Mouse (Mus musculus) skeletal muscle tissue, adult 2 months (tissue): ENCODE results near the gene 4930412O13Rik.
A peak's percentile ranks its signal among the peaks of the same experiment; 100 is the strongest.

Source experiments
- DNase-seq: peaks from one replicate; pipeline ENCODE4 v3.0.0-alpha.2; 2012; ENCODE audit warnings: low read depth, low spot score

The 4930412O13Rik gene

GRCm38 (mm10) chr2:9881051-9881591, at the start of gene 4930412O13Rik:
Gene 4930412O13Rik (plus strand): TSS chr2:9881252.
- DNase-seq = no peak

DNA sequence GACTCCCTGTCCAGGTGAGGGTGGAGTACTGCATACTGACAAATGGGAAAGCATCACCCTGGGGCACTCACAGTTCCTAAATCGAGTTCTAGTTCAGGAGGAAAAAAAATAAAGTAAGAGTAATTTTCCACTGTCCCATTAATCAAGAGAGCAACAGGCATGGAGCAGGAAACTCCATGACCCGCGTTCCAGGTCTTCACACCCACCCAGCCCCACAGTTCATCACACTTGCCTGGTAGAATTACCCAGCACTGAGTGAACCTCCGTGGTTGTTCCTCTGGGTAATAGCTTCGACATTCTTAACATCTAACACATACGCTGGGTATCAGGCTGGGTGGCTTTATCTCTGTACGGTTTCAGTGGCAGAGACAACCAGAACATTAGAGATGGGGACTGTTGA, 47.3 kb upstream of the 4930412O13Rik start:
- no peak for DNase-seq

DNA sequence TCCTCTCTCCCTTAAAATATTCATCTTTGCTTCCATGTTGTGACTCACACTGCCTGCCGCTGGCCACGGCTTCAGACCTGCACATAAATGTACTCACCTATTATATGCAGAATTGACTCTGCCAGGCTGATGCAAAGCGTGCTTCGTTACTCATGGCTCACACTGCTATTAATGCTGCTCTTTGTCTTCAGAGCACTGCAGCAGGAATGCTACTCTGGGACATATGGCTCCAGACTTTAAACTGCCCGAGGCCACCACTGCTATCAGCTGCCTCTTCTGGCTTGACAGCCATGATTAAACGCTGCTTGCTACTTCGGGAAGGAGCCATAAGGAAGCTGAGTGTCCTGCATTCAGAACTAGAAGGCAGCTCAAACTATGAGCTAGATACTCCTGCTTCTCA, 45.9 kb upstream of the 4930412O13Rik start:
- no peak for DNase-seq

DNA sequence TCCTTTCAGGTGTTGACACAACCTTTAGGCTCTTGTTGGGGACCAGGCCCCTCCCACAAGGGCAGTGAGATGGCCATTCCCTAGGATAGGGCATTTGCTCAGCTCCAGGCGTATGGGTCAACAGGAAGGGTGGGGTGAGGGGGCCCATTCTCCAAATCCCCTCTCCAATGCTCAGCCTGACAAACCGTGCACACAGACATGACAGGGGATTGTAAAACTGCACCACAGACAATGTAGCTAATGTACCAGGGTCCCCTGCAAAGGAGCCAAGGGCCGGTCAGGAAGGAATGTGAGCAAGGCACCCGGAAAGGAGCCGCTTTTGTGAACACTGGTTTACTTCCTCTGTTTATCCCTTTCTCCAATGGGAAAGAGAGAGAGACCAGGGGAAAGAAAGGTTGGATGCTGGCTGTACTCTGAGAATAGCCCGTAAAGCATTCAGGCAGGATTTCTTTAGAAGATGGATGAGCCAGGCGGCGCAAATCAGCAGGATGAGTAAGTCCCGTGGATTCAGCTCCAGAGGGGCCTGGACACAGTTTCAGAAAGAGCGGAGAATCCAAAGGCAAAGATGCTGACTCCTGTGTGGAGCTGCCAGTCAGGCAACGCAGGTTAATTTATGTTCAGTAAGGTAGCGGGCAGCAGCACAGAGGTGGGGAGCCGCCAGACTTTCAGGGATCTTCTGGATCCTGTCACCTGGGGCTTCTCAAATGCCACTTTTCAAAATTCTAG, 28.0 kb upstream of the 4930412O13Rik start:
- DNase-seq = no peak

GRCm38 (mm10) chr2:9855861-9856260, 25.2 kb upstream of the 4930412O13Rik start:
- DNase-seq = no peak

DNA sequence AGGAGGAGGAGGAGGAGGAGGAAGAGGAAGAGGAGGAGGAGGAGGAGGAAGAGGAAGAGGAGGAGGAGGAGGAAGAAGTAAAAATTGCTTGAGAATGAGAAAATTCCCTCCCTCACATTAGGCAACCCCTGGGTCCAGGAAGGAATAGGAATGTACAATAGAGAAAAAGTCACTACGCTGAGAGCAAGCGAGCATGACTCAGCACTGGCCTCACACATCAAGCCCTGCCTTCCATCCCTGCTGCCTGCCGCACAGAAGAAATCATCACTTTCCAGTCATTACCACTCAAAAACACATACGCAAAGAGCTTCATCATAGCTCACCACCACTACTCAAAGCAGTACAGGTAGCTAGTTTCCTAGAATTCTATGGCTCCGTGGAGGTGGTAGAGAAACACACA, 20.4 kb upstream of the 4930412O13Rik start:
- DNase-seq = no peak

DNA sequence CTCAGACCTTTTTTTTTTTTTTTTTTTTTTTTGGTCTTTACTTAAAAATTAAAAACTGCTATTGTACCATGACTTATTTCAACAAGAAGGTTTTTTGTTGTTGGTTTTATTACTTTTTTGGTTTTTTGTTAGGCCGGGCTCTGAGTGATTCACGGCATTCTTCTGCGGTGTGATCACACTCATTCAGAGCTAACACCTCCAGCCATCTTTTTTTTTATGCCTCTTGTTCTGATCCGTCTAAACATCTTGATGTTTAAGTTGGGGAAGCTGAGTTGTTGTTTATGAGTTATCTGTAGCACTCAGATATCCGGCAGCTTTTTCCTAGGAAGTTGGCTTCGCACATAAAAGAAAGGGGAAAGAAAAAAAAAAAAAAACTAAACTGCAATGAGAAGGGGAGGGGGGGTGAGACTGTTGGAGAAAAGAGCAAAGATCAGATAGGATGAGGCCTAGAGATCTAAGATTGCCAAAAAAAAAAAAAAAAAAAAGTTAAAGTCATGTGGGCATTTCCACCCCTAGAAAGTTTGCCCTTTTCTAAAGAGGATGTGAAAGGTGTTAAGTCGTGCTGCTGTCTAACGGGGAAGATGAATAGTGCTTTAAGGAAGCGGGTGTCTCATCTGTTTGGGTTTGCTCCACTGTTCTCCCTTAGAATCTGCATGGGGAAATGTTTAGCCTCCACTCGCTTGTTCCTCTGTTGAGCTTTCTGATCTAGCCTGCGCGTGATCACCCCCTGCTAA, 13.8 kb upstream of the 4930412O13Rik start:
- no peak for DNase-seq

DNA sequence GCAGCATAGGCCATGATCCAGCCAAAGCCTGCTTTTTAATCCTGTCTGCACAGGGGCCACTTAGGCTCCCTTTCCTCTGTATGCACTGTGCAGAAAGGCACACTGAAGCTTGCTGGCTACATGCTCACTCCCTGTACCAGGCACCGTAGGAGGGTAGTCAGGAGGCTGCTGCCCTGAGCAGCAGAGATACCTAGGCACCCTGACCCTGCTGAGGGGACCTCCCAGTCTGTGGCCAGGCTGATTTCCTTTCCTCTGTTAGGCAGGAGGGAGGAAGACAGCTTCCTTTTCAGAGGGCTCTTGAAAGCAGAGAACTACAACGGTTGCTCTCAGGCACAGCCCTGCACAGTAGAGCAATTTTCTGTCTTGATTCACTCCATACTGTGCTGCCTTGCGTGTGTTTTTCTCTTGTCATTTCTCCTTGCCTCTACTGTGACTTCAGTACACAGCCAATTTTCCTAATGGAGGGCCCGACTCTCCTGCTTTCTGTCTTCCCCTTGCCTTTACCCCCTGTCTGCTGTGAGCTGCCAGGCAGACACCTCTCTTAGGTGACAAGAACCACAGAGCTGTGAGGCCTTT, 9.8 kb upstream of the 4930412O13Rik start:
- no peak for DNase-seq

DNA sequence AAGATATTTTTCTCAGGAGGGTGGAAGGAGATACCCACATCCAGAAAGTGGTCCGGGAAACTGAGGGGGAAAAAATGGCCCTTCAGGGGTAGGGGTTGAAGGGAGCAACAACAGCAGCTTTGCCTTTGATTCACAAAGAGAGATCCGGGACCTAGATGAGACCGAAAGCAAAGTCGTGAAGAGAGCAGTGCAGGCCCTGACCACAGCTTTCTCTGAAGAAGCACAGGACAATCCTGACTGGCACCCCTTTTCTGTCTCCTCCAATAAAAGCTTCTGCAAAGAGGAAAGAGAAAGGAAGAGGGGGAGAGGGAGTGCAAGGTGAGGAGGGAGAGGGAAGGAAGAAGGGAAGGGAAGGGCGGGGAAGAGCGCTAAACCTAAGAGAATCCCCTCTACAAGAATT, 9.3 kb upstream of the 4930412O13Rik start:
- DNase-seq = no peak

GRCm38 (mm10) chr2:9872682-9873081, 8.4 kb upstream of the 4930412O13Rik start:
- no peak for DNase-seq

DNA sequence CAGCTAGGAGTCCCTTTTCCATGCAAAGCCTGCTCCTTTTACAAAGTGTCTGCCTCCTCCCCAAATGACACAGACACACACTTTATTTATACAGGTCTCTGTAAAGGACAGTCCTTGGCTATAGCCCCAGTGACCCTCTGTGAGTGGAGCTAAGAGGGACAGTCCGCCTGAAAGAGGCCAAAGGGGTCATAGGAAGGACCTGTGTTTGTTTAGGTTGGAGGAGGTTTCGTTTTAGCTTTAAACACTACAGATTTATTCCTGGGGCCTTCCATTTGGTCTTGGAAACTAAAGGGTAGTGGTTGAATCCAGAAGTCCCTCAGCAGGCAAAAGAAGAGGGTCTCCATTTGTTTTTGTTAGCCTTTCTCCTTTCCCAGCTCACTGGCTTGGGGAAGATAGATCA, 7.3 kb upstream of the 4930412O13Rik start:
- DNase-seq = no peak

DNA sequence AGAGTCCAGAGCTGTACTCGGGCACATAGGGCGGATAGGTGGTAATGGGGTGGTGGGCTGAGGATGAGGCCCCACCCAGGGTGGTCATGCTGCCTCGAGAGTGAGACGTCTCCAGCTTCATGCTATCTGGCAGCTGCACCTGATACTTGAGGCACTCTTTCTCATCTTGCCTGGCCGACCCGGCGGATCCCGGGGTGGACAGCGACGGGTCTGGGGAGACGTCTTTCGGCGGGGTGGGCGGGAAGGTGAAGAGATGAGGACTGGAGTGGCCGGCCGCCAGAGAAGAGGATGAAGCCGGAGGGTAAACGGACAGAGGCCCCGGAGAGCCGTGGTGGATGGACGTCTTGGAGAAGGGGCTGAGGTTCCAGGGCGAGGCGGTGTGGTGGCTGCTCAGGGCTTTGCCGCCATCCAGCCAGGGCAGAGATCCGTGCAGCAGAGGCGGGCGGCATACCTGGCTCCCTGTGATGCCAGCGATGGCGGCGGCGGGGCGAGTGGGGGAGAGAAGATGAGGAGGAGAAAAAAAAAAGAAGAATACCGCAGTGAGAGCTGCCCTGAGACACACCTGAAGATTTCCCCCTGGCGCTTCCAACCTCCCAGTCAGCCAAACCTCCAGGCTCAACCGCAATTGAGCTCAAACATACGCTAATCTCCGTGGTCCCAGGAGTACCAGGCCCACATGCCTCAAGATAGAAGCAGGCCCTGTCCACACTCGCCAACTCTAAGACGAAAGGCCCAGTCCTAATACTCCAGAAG, 6.4 kb upstream of the 4930412O13Rik start:
- DNase-seq = no peak

- no peak for DNase-seq
These were observed 5.8 kb upstream of the 4930412O13Rik start for GRCm38 (mm10) chr2:9875220-9875619.

GRCm38 (mm10) chr2:9875676-9876357, 5.2 kb upstream of the 4930412O13Rik start:
- DNase-seq = no peak

DNA sequence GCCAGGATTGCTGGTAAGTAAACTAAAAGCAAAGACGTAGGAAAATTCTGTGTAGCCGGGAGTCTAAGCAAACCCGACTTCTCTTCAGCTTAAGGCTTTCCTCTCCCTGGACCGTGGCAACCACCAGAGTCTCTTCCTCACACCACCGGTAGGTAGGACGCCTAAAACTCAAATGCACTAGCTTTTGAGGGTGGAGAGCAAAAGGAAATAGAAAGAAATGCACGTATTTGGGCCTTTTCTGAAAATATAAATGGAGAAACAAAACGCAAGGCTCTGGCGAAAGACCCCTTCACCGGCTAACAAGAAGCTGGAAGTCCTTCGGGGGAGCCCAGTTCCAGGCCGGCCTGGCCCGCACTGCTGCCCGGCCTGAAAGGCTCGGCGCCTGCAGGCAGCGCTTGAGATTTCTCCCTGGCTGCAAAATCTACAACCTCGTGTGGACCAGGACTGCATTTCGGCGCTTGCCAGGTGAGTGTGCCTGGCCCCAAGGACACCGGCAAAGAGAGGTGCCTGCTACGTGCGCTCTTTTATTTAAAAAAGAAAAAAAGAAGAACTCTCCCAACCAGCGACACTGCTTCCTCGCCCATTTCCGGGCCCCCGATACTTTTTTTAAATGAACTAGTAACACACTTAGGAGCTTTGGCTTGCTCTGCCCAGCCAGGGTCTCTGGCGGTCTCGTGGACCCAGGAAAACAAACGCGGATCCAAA, 4.3 kb upstream of the 4930412O13Rik start:
- DNase-seq = no peak

DNA sequence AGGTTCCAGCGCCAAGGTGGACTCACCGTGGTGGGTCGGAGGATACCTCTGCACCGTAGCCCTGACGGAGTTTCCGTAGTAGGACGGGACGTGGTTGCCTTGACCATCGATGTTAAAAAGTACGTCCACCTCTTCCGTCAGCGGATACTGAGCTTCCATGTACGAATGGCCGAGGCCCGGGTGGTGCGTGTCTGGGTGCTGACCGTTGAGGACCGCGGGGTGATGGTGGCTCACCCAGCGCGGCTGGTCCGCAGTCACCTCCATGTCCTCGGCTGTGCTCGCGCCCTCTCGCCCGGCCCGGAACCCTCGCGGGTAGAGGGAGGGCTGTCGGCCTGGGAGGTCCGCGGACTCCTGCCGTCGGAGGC, 3.7 kb upstream of the 4930412O13Rik start:
- no peak for DNase-seq

GRCm38 (mm10) chr2:9877966-9878563, 3.0 kb upstream of the 4930412O13Rik start:
- no peak for DNase-seq

GRCm38 (mm10) chr2:9878564-9879081, 2.4 kb upstream of the 4930412O13Rik start:
- no peak for DNase-seq

GRCm38 (mm10) chr2:9879092-9879491, 2.0 kb upstream of the 4930412O13Rik start:
- DNase-seq = no peak

- DNase-seq = peak; percentile 75
These were observed 1.6 kb upstream of the 4930412O13Rik start for GRCm38 (mm10) chr2:9879493-9879892.
